Mouse (Mus musculus) kidney, adult 18-20 months (tissue): ENCODE measurements around the gene Cdh5.

Experiments
- DNase-seq: peaks from one replicate; pipeline ENCODE4 v3.0.0; 2021

Gene Cdh5

GRCm38 (mm10) chr8:104140611-104141010 lies 39.2 kb downstream of the Cdh5 start:
- no peak for DNase-seq

DNA sequence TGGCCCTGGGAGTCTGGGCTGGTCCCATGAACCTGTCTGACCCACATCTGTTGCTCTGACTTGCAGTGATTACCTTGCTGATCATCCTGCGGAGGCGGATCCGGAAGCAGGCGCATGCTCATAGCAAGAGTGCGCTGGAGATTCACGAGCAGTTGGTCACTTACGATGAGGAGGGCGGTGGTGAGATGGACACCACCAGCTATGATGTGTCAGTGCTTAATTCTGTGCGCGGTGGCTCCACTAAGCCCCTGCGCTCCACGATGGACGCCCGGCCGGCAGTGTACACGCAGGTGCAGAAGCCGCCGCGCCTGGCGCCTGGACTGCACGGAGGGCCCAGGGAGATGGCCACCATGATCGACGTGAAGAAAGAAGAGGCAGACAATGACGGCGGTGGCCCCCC lies 41.0 kb downstream of the Cdh5 start:
- no peak for DNase-seq

DNA sequence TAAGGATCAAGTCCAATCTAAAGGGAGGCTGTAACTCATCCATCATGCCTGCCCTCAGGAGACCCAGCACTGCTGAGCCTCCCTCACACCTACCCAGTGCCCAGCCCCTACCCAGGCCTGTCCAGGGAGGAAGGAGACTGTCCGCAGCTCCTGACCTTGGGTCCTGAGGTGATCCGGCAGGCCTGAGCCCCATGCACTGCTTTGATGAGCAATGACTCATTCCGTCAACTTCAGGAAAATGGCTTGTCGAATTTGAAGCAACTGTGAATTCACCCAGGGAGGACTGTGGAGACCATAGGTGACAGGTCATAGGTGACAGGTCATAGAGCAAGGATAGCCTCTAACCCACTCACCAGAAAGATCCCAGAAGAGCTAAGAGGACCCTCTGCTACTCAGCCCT lies 42.0 kb downstream of the Cdh5 start:
- DNase-seq: no peak

DNA sequence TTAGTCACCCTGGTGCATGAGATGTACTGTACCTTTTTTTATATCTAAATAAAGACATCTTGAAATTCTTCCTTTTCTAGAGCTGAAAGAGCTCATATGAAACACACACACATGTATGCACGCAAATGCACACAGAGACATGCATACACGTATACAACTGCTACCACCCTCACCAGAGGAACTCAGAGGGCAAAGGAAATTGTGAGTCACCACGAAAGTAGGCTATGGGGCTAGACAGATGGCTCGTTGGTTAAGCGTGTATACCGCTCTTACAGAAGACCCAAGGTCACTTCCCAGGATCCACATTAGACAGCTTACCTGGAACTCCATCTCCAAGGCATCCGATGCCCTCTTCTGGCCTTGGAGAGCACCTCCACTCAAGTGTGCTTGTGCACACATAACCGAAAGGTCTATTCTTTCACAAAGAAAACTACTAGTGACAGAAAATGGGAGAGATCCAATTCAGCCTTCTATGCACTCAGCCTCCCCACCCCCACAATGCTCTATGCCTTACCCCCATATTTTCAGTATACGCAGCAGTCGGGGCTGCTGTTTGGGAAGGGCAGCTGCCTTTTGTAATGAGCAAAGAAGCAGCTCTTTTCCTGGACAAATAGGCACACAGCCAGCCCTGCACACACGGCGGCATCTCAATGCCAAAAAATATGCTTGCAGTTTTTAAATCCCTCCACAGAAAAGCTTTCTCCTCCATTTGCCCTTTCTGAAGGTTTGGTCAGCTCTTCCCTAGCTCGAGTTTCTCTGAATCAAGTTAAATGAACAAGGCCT lies 43.2 kb downstream of the Cdh5 start:
- DNase-seq: no peak

GRCm38 (mm10) chr8:104145981-104146689 lies 44.7 kb downstream of the Cdh5 start:
- DNase-seq: peak; percentile 85

DNA sequence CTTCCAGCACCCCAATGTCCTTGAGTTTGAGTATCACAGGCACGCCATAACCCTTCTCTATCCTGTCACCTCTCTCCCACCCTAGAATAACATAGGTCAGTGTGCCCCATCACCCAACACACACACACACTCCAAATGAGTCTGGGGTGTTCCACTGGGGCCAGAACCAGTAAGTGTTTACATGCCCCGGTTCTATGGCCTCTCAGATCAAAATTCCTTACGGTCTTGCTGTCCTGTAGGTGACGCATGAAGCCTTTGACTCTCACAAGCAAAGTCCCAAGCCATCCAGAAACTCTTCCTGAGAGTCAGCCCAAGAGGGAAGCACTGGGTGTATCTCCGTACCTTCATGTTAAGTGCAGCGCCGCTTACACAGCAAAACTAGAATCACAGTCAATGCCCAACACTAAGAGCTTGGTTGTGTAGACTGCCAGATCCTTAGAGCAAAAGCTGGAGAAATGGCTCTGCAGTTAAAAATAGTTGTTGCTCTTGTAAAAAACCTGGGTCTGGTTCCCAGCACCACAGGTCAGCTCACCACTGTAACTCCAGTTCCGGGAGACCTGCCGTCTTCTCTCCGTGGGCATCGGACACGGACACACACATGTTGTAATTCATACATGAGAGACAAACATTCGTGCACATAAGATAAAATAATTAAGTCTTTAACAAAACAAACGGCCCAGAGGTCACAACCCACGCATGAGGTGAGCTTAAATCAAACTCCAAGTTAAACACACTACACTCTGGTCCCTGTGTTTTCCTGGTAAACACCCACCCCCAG lies 45.5 kb downstream of the Cdh5 start:
- no peak for DNase-seq

DNA sequence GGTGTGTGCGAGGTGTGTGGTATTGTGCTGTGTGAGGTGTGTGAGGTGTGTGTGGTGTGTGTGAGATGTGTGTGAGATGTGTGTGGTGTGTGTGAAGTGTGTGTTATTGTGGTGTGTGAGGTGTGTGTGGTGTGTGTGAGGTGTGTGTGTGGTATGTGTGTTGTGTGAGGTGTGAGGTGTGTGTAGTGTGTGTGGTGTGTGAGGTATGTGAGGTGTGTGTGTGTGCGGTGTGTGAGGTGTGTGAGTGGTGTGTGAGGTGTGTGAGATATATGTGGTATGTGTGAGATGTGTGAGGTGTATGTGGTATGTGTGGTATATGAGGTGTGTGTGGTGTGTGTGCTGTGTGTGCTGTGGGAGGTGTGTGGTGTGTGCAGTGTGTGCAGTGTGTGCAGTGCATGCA lies 46.5 kb downstream of the Cdh5 start:
- no peak for DNase-seq

DNA sequence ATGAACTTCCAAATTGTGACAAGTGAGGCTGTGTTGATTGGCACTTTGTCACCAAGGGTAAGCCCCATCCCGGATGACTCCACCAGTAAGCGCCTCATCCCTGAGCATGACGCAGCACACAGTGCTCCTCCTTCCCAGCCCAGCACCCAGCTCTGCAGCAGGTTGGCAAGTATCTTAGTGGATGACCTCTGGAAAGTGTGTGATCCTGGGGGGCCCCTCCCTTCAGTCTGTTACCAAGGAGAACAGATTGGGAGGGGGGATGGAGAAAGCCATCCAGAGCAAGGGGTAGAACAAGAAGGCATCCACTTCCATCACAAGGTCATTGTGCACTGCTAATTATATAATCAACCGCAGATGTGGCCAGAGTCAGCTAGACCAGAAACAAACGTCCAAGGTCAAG lies 59.3 kb downstream of the Cdh5 start:
- no peak for DNase-seq

- DNase-seq: no peak
These were observed 68.0 kb downstream of the Cdh5 start for GRCm38 (mm10) chr8:104169461-104169860.

DNA sequence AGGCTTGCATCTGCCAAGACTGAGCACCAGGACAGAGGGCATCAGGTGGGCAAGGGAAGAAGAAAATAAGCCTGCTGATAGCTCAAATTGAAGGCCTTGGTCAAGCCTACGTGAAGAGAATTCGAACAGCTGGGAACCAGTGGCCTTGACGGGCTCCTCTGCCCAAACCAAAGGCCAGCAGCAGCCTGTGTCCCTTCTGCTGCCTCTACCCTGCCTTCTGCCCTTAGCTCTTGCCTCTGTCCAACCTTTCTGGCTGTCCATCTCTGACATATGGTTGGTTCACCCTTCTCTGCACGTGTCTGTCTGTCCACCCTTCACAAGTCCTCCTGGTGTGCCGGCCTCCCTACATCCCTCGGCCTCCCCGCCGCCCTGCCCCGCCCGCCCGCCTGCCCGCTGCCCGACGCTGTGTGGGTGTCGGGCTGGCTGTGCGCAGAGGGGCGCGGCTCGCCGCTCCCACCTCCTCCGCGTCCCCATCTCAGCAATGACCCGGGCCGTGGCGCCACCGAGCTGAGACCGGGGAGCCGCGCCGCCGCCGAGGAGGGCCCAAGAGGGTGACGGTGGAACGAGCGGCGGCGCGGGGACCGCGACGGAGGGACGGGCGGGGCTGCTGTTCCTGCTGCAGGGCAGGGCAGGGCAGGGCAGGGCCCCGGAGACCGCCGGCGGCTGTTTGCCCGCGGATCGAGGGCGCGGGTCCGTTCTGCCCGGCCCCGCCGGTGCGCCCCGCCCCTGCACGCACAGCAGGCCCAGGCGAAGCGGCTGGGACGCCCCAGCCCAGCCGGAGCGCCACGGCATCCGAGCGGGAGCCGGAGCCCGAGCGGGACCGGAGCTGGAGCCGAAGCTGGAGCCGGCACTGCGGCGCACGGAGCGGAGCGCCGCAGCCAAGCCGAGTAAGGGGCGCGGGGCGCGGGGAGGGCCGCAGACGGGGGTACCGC lies 69.0 kb downstream of the Cdh5 start, which contains the start of gene Bean1:
Gene Bean1, plus strand, starts transcription at position 325 of the 932 bp plus-strand sequence.
- DNase-seq: peak; percentile 16

- DNase-seq: no peak
These were observed 69.7 kb downstream of the Cdh5 start for GRCm38 (mm10) chr8:104171050-104171620.

- DNase-seq: no peak
These were observed 71.0 kb downstream of the Cdh5 start for GRCm38 (mm10) chr8:104172420-104172819.

GRCm38 (mm10) chr8:104175848-104176527 lies 74.6 kb downstream of the Cdh5 start:
- no peak for DNase-seq

DNA sequence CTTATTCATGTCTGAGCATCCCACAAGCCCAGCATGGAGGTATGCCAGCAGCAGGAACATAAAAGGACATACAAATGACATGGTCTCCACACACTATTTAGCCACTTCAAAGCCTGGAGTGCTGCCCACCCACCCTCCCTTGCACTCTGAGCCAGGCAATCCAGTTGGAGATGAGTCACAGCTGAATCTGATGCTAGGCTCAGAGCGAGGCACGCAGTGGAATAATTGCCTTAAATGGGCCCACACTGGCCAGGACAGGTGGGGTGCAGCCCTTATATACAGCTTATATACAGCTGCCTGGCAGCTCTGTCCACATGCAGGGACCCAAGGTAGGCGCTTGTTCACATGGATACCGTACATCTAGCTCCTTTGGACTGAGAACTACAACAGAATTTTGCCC lies 75.6 kb downstream of the Cdh5 start:
- DNase-seq: no peak

GRCm38 (mm10) chr8:104184905-104185304 lies 83.5 kb downstream of the Cdh5 start:
- no peak for DNase-seq

DNA sequence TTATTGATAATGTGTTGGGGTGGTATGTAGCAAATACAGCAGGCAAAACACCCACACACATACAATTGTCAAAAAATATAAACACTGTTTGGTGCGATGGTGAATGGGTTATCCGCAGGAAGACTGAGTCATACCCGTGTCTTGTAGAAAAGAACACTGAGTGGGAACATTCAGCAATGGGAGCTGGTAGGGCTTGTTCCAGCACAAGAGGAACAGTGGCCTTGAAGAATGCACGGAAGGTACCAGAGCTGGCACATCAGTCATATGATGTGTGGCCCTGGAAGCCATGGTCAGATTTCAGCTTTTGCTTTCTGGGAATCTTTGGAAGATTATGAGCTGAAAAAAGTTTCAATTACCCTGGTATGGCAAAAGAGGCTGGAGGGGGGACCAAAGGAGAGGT lies 85.4 kb downstream of the Cdh5 start:
- no peak for DNase-seq

DNA sequence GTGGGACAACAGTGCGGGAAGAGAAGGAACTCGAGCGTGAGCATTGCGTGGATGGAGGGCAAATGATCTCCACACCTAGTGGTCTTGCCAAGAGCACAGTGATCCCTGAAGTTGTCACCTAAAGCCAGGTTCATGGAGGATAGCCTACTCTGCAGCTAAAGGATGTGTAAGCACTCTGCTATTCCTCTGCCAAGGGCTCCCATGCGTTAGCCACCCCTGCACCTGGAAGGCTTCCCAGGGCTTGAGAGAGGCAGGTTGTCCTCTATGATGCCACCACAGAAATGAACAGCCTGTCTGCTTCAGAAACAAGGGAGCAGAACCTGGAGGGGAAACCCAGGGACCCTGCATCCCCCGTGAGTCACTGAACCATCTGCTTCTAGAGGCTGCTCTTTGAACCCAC lies 86.2 kb downstream of the Cdh5 start:
- DNase-seq: no peak

DNA sequence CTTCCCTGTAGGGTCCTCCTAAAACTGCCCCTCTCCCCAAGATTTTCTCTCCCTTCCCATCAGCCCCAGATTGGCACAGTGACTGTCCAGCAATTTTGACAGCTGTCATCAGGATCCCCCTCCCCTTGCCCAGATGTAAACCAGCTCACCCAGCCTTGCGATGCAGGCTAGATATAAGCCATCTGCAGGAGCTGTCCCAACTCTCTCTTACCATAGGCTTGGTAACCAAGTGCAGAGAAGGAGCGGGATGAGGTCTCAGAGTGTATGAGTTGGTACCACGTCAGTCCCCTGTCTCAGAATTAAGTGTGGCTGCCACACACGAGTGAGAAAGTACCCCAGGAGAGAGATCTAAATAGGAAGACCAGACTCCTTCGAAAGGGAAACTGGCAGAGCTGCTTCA lies 87.0 kb downstream of the Cdh5 start:
- DNase-seq: no peak

- DNase-seq: no peak
These were observed 89.5 kb downstream of the Cdh5 start for GRCm38 (mm10) chr8:104190777-104191468.

DNA sequence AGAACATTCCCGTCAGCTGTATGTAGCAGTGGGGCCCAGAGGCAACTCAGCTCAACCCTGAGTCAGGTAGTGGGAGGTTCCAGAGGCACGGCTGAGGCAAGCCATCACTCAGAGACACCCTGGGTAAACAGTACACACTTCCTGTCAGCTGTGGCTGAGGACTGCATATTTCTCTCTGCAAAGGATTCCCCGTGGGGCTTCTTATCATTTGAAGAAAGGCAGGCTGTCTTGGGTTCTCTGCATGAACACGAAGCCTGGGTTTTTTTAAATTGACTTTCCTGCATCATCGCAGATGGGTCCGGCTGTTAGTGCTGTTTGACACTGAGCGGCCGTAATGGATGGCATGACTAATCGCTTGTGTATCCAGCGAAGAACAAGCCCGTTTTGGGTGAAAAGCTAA lies 90.1 kb downstream of the Cdh5 start:
- no peak for DNase-seq
